Mouse (Mus musculus): ENCODE data around the gene Dnase1l3.

DNA sequence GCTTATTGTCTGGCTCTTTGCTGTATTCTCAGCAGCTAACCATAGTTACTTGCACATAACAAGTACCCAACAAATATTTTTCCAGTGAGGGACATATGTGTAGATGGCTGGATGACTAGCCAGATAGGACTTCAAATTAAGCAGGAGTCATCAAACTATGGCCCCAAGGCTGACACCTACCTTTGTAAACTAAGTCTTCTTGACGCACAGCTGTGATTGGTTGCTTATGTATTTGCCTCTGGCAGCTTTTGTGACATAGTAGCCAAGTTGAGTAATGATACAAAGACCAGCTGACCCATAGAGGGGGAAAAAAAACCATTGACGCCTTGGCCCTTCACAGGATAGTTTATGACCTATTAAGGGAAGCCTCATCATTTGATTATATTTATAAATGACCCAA is 47.7 kb upstream of the Dnase1l3 start:
- TF ChIP-seq CTCF (IDR thresholded peaks at IDR 0.05; ENCODE audit: low read depth) (no peak), EP300 (optimal IDR thresholded peaks at IDR 0.05) (no peak)

Data from stomach, postnatal 0 days (tissue).